Mouse (Mus musculus) G1E (cell line): ENCODE measurements around the gene Chek1. TPM values are rescaled to one million over a fixed set of nuclear protein-coding genes. Genes with fewer than 3 reads are reported as not detected.

Experiments used
- ATAC-seq: 2 replicates; pipeline ENCODE4 v1.8.0; 2016; ENCODE audit warnings: mild to moderate bottlenecking; ENCODE audit not compliant: insufficient number of reproducible peaks, poor library complexity, low FRiP score, severe bottlenecking; ENCODE audit errors: extremely low read depth
- DNase-seq: peaks from one replicate; pipeline ENCODE4 v3.0.0; 2012; ENCODE audit warnings: low spot score
- H3K27me3 ChIP-seq: 2 replicates; pipeline ENCODE4 v1.6.1; 2012; ENCODE audit warnings: mild to moderate bottlenecking, low read length, inconsistent platforms; ENCODE audit not compliant: insufficient read depth
- H3K36me3 ChIP-seq: replicated peaks from 2 replicates; pipeline ENCODE3; 2012; ENCODE audit warnings: mild to moderate bottlenecking, inconsistent platforms
- H3K4me1 ChIP-seq: 2 replicates; pipeline ENCODE4 v1.6.1; 2012; ENCODE audit warnings: low read depth, low read length, inconsistent platforms, mixed read lengths; ENCODE audit not compliant: insufficient read depth
- H3K4me3 ChIP-seq: 2 replicates; pipeline ENCODE4 v1.5.1; 2012; ENCODE audit warnings: low read depth, mild to moderate bottlenecking, inconsistent platforms, low read length, moderate library complexity, mixed read lengths
- H3K9me3 ChIP-seq: replicated peaks from 2 replicates; pipeline ENCODE4 v1.6.1; 2012; ENCODE audit warnings: inconsistent platforms
- CTCF ChIP-seq: IDR thresholded peaks from 2 replicates; pipeline ENCODE4 v1.5.1; 2012; ENCODE audit warnings: low read depth, low read length, inconsistent platforms, mixed read lengths
- GATA1 ChIP-seq: IDR thresholded peaks from 2 replicates; pipeline ENCODE4 v1.6.1; 2012; ENCODE audit warnings: borderline replicate concordance, low read length, inconsistent platforms, mixed read lengths
- GATA2 ChIP-seq: IDR thresholded peaks from 2 replicates; pipeline ENCODE4 v1.6.1; 2012; ENCODE audit warnings: low read depth, low read length, inconsistent platforms, borderline replicate concordance
- POLR2AphosphoS5 ChIP-seq: IDR thresholded peaks from 2 replicates; pipeline ENCODE4 v1.6.1; 2012; ENCODE audit warnings: low read depth, low read length, inconsistent platforms; ENCODE audit not compliant: insufficient replicate concordance
- TAL1 ChIP-seq: conservative IDR thresholded peaks from 2 replicates; pipeline ENCODE4 v1.6.1; 2012; ENCODE audit warnings: low read depth, low read length, inconsistent platforms, mixed read lengths
- polyA plus RNA-seq: library from polyadenylated mRNA; stranded (reverse); fragments of >175 nt; gene quantifications from 2 replicates; pipeline ENCODE4 v1.2.3, GENCODE M21; 2012
- total RNA-seq, 2 experiments: library from RNA; stranded (forward) in 1 of 2; stranded (reverse) in 1 of 2; fragments of 200-1000 nt in 1 of 2; fragments of >200 nt in 1 of 2; fragmentation: Nextera tagmentation in 1 of 2; gene quantifications; 2 replicates each; pipeline ENCODE4 v1.2.3; 2014 to 2017

The Chek1 gene
- total RNA-seq (2014; fragmentation: Nextera tagmentation) (45.7 and 74.2 TPM in 2 replicates), total RNA-seq (2017) (59.8 and 78.7 TPM in 2 replicates), polyA plus RNA-seq (3.1 TPM in 2 replicates)

GRCm38 (mm10) chr9:36727034-36727755 is at the start of gene Chek1:
Gene Chek1 (minus strand): TSS chr9:36727065.
- peak within 1 kb of the TSS; percentile 81 for H3K4me3 ChIP-seq
- H3K9me3 ChIP-seq, result no peaks in the 10 kb centered on the region
- peaks cover 20% of the 10 kb centered on the region for H3K4me1 ChIP-seq
- H3K36me3 ChIP-seq, result peaks cover 50% of the 10 kb centered on the region
- DNase-seq (peak; percentile 2), ATAC-seq (peak; percentile 37; the same call in 1 of the 2 replicates)
- H3K27me3 ChIP-seq, result no peaks in the 10 kb centered on the region
- no peak for TF ChIP-seq GATA1
- no peak for TF ChIP-seq GATA2
- TF ChIP-seq POLR2AphosphoS5, result no peak
- TF ChIP-seq CTCF, result no peak
- TF ChIP-seq TAL1, result no peak

GRCm38 (mm10) chr9:36769048-36769413 is 42.2 kb upstream of the Chek1 start:
- Histone ChIP-seq H3K4me3 (peak overlapping the region; percentile 100; the same call in 1 of the 2 replicates), H3K36me3 (peaks cover 7% of the 10 kb centered on the region), H3K27me3 (no peaks in the 10 kb centered on the region), H3K4me1 (peaks cover 9% of the 10 kb centered on the region), H3K9me3 (no peaks in the 10 kb centered on the region)
- ATAC-seq (no peak), DNase-seq (no peak)
- no peak for TF ChIP-seq GATA1
- TF ChIP-seq CTCF, result no peak
- TF ChIP-seq POLR2AphosphoS5, result no peak
- no peak for TF ChIP-seq TAL1
- TF ChIP-seq GATA2, result no peak

GRCm38 (mm10) chr9:36768156-36769047 is 41.5 kb upstream of the Chek1 start:
- H3K36me3 ChIP-seq, result peaks cover 14% of the 10 kb centered on the region
- no peaks in the 10 kb centered on the region for H3K27me3 ChIP-seq
- no peak for ATAC-seq
- DNase-seq, result no peak
- TF ChIP-seq CTCF, result no peak
- TF ChIP-seq TAL1, result no peak
- TF ChIP-seq GATA2, result no peak
- TF ChIP-seq GATA1, result no peak
- no peak for TF ChIP-seq POLR2AphosphoS5
- H3K4me3 ChIP-seq, result peak overlapping the region; percentile 100
- H3K9me3 ChIP-seq, result no peaks in the 10 kb centered on the region
- H3K4me1 ChIP-seq, result peaks cover 13% of the 10 kb centered on the region

GRCm38 (mm10) chr9:36767203-36768143 is 40.6 kb upstream of the Chek1 start, which contains the start of gene Stt3a:
Gene Stt3a (minus strand): TSS chr9:36767679.
- H3K36me3 ChIP-seq, result peaks cover 23% of the 10 kb centered on the region
- no peaks in the 10 kb centered on the region for H3K9me3 ChIP-seq
- ATAC-seq (peak; percentile 96), DNase-seq (peak; percentile 80)
- H3K4me3 ChIP-seq, result peak within 1 kb of the TSS; percentile 100
- H3K4me1 ChIP-seq, result peaks cover 13% of the 10 kb centered on the region
- no peaks in the 10 kb centered on the region for H3K27me3 ChIP-seq
- TF ChIP-seq TAL1 (no peak), GATA2 (no peak), GATA1 (no peak), POLR2AphosphoS5 (no peak), CTCF (no peak)

GRCm38 (mm10) chr9:36764378-36764777 is 37.5 kb upstream of the Chek1 start:
- Histone ChIP-seq H3K4me3 (no peak overlapping the region), H3K4me1 (peaks cover 15% of the 10 kb centered on the region), H3K36me3 (peaks cover 47% of the 10 kb centered on the region), H3K9me3 (no peaks in the 10 kb centered on the region), H3K27me3 (no peaks in the 10 kb centered on the region)
- no peak for TF ChIP-seq TAL1
- TF ChIP-seq GATA1, result no peak
- no peak for TF ChIP-seq GATA2
- TF ChIP-seq POLR2AphosphoS5, result no peak
- TF ChIP-seq CTCF, result no peak
- no peak for ATAC-seq
- no peak for DNase-seq
